Mouse (Mus musculus): ENCODE measurements around the gene Cnpy3.

The Cnpy3 gene

DNA sequence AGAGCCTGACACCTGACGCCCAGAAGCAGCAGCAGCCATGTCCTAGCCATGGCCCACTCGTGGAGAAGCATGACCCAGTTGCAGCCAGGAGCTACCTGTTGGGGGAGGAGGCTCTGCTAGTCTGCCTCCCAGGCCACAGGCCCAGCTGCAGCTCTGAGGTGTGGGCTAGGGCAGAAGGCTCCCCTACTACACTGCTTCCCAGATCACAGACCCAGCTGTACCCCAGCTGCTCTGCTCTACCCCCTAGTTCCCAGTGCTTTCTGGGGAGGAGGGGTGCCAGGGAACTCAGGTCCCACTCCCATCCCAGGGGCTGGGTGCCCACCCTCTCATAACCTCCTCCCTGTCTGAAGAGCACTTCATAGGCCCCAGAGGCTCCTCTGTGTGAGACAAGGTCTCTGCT is 11.5 kb upstream of the Cnpy3 start, which contains the start of gene Ptcra:
Gene Ptcra, minus strand, starts transcription at position 169 of the 400 bp plus-strand sequence.
- DNase-seq, result no peak

DNA sequence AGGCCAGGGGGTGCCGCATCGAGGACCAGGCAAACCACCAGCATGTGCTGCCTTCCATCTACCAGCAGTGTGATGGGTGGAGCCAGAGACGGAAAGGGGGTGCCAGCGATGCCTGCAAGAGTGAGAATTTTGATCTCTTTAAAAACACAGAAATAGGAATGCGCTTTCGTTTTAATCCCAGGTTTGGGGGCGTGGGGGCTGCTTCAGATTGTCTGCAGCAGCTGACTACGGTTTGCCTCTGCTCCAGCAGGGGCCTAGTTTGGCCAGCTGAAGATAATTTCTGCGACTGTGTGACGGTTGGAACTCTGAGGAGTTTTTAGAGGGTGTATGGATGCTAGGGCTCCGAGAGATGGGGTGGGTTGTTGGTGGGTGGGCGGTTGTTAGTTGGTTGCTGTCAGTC is 6.7 kb upstream of the Cnpy3 start:
- no peak for DNase-seq

DNA sequence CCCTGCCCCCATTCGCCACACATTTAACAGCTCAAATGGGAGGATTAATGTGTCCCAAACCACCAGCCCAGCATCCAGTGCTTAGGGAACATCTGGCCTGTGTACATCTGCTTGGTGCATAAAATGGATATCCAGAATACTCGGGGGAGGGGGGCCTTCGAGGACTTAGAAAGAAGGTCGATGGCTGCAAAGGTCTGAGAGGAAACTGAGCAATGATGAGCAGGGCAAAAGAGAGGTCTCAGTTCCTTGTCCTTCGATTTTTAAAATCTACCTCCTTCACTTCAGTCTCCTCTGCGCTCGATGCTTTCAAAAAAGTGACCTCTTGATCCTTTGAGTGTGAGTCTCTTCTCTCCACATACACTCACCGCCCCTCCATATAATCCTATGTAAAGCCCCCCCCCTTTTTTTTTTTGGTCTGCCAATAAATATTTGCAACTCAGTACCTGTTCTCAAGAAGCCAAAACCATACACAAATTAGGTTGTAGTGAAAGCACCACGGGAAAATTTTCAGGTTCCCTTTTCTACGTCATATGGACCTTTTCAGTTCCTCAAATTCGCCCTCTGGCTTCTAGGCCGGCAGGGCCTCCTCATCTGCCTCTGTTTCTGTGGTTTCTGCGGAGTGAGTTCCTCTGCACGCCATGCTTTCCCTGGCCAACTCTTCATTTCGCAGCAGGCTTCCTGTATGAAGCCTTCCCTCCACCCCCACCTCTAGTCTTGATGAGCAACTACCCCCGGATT is 789 bp downstream of the Cnpy3 start:
- DNase-seq, result no peak

DNA sequence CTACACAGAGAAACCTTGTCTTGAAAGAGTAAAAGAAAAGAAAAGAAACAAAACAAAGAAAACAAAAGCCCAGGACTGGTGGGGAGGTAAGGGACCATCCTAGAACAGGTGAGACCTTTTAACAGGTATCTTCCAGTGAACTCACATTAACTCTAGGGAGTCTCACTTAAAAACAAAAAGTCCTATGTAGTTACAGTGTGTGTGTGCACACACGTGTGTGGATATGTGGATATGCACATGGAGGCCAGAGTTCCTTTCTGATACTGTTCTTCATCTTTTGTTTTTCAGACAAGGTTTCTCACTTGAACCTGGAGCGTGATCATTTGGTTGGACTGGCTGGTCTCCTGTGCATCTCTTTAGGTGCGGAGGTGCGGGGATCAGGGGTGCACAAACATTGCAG is 1.4 kb downstream of the Cnpy3 start:
- DNase-seq, result no peak

DNA sequence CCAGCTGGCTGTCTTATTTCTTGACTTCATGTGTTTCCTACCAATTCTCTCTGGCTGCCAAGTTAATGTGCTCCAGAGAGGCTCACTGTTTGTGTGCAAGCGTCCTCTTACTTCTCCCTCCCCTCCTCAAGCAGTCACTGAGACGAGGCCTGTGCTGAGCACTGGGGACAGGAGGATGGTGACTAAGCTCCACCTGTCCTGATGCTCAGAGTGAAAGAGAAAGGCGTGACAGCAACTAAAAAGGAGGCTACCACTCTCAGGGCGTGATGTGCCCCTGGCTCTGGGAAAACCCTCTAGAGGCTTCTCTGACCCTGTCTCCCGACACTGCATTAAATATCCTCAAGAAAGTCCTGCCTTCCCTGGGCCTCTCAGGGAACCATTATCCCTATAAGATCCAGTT is 2.7 kb downstream of the Cnpy3 start:
- DNase-seq, result no peak

DNA sequence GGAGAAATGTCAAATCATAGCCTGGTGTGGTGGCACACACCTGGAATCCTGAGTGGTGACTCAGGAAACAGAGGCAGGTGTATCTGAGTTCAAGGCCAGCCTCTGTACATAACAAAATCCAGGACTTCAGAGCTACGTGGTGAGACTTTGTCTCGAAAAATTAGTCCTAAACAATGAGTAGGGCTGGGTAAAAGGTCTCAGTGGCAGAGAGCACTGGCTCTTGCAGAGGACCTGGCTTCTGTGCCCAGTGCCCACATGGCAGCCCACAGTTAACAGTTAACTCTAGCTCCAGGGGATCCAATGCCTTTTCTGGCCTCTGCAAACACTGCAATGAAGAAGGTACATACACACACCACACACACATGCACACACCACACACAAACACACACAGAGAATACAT is 4.2 kb downstream of the Cnpy3 start:
- DNase-seq, result no peak

DNA sequence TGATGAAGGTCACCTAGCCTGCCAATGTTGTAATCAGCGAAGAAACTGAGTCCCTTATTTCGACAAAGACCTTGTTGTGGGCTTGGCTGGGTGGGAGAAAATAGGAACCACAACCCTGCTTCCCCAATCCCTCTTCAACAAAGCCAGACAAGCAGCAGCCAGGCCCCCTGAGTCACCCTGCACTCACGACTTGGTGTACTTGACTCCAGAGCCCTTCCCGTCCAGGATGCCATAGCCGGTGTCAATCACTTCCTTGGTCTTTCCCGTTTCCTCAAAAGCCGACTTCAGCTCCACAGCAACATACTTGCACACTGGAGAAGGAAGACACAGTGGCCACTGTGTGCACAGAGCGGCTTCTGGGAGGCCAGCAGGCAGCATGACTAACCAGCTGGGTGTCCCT is 4.8 kb downstream of the Cnpy3 start:
- DNase-seq, result no peak

DNA sequence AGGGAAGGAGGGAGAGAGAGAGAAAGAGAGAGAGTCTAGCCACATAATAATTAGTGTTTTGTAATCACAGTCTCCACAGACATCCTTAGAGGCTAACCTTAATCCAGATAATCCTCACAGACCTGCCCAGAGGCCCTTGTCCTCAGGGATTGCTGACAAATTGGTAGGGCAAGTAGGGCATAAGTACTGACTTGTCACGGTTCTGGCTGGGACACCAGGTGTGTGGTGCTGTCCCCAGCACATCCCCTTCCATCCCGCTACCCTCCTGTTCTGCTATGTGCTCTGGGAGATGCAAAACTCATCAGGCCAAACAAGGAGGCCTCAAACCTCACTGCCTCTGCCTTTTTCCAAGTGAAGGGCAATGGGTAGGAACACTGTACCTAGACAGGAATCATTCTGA is 6.5 kb downstream of the Cnpy3 start:
- no peak for DNase-seq

DNA sequence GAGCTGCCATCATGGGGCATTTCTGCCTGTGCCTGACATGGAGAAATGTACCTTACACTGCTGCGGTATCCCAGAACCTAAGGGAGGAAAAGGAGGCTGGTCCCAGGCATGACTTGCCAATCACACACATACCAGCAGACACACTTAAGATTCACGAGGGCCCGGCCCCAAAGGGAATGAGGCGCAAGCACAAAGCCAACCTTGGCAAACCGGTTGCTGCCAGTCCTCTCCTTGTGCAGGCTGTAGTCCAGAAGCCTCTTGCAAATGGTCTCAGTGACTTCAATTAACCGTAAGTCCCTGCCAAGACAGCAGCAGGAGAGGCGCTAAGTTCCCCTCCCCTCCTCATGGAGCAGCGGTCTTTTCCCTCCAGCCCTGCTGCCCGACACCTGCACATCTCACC is 9.0 kb downstream of the Cnpy3 start:
- DNase-seq, result no peak

DNA sequence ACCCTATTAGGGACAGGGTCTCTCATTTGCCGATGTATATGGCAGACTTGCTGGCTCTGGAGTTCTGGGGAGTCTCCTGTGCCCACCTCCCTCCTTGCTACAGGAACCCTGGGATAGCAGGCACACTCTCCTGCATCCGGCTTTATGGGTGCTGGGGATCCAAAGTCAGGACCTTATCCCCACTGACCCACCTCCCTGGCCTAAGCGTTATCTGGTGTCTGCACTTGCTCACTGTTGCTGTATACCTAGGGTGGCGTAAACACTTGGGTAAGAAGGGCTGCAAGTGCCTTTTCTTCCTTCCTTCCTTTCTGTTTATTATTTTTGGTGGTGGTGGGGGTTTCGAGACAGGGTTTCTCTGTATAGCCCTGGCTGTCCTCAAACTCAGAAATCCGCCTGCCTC is 10.7 kb downstream of the Cnpy3 start:
- no peak for DNase-seq

DNA sequence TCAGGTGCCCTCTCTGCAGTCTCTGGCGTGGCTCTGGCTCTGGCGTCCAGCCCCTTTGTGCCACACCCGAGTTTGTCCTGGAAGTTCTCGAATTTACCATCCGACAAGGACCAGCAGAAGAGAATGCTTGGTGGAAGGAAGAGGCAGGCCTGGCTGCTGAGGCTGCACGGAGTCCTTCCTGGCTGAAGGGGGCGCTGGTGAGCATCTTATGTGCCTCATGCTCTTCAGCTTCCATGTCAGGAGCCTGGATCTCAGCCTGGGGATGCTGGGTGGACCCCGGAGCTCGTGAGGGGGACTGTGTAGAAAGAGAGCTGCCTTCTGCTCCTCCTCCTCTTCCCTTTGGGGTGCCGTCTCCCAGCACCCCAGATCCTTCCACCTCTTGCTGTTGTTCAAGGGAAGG is 15.9 kb downstream of the Cnpy3 start:
- no peak for DNase-seq

DNA sequence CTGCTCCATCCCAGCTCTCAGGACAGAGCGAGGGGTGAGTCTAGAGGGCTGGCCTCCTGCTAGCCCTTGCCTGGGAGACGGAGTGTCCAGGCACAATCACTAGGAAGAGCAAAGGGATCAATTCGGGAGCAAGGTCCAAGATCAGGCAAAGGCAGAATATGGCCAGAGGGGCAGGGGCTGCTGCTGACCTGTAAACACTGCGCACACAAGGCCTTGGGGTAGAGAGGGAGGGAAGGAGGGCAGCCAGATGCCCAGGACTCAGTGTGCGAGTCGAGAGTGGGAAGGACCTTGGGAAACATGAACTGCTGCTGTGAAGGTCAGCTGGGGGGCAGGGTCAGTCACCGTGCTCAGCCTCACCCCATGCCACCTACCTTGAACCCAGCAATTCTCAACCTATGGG is 16.7 kb downstream of the Cnpy3 start:
- no peak for DNase-seq

DNA sequence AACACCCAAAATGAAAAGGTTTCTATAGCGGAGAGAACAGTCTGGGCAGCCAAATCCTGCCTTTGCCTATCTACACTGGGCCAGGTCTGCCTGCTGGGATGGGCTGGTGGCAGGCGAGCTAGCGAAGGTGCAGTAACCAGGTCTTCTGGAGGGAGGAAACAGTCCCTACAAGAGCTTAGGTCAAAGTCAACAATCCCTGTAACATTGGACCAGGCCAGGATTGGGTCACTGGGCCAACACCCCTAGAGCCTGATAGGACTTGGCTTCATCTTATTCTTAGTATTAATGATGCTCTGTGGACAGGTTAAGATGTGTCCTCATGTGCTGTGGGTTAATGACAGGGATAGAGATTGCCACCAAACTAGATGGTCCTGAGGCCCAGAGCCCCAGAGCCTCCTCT is 18.0 kb downstream of the Cnpy3 start:
- DNase-seq, result no peak

DNA sequence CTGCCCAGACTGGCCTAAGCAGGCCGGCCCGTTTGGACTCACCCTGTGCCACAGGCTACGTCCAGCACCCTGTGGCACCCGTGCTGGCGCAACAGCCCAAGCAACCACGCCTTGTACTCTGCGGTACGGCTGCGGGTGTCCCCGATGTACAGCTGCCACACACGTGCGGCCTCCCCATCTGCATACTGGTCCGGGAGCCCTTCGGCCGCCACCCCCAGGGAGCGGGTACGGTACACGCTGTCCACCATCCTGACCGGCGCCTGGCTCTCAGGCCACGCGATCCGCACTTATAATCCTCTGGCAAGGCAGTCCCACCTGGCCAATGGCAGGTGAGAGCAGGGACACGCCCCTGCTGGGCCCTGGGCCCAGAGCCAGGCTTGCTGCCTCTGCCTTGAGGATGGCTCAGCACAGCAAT is 23.1 kb downstream of the Cnpy3 start, which contains the start of gene Gnmt:
Gene Gnmt, minus strand, starts transcription at position 265 of the 415 bp plus-strand sequence.
- no peak for DNase-seq

DNA sequence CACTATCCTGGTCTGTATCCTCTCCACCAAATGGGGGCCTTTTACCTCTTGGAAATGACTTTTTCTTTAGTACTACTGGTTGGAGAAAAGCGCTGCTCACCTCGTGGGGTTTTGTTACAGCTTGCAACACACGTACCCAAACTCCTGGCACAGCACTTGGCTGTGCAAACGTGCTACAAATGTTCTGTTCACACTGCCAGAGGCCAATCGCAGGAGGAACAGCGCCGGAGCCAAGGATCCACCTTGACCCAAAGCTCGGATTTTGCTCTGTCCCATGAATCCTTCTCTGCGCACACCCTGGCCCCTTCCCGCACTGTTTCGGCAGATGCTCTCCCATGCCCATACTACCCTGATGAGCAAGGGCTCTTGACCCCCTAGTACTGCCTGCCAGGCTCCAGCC is 23.5 kb downstream of the Cnpy3 start:
- no peak for DNase-seq

DNA sequence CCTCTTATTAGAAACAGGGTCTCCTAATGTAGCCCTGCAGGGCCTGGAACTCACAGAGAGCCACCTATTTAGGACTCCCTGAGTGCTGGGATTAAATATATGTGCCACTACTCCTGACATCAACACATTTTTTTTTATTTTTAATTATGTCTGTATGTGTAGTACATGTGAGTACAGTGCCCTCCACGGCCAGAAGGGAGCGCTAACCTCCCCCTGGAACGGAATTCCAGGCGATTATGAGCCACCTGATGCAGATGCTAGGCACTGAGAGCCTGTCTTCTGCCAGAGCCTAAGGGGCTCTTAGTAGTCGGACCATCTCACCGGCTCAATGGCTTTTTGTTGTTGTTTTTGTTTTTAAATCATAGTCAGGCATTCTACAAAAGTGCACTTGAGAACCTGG is 24.0 kb downstream of the Cnpy3 start:
- no peak for DNase-seq

DNA sequence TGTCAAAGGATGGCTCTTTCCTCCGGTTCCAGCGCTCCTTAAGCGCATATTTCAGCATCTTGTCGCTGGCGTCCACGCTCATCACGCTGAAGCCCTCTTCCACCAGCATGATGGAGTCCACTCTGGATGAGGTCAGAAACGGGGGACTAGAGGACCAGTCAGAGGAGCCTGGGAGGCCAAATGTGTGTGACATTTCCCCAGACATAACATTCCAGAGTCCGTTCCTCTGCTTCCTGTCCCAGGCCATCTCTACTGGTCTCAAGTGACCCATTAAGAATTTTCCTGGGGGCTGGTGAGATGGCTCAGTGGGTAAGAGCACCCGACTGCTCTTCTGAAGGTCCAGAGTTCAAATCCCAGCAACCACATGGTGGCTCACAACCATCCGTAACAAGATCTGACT is 24.7 kb downstream of the Cnpy3 start:
- no peak for DNase-seq

DNA sequence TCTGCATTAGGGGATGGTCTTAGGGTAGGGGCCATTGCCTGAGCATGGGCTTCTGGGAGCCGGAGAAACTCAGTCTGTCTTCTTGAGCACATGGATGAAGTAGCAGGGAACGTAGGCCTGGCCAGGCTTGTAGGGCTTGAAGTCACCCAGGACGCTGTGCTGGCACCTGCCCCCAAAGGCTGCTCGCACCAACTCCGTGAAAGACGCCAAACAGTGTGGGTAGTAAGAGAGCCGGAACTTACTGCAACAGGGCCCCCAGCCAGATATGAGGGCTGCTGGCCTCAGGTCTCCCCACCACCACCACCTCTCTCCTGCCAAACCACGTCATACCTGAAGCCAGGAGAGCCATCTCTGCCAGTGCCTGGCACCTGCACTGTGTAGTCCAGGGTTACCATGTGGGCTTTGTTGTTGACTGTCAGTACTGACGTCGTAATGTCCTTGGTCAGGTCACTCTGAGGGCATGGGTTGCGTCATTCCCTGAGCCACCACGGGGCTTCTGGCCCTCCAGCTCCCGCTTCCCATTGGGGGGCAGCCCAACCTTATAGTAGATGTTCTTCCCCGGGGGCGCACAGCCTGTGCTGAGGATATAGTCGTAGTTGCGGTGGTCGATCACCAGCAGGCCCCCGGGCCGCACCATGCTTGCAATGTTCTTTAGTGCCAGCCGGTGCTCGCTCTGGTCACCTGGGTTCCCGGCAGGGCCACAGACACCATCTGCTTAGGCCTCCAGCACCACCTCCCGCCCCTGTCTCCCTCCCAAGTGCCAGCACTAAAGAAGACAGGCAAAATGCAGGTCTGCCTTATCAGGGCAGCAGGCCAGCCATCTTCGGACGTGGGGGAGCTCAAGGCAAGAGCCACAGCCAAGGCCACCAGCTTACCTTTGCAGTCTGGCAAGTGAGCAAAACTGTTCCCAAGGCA is 26.0 kb downstream of the Cnpy3 start:
- DNase-seq, result no peak

DNA sequence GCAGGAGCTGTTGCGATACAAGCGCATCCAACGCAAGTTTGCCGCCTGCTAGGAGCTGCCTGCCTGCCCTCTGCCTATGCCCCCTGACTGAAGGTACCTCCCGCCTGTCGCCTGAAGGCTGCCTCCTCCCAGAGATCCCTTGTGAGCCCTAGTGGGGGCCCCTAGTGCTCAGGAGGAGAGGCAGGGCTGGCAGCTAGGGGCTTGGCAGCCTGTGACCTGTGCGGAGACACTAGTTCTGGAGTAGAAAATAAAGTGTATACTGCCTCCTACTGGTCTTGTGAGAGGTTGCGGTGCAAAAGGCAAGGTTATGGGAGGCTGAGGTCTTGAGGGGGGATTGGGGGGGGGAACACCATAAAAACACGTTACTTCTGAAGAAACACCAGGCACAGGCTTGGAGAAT is 26.7 kb downstream of the Cnpy3 start:
- no peak for DNase-seq

DNA sequence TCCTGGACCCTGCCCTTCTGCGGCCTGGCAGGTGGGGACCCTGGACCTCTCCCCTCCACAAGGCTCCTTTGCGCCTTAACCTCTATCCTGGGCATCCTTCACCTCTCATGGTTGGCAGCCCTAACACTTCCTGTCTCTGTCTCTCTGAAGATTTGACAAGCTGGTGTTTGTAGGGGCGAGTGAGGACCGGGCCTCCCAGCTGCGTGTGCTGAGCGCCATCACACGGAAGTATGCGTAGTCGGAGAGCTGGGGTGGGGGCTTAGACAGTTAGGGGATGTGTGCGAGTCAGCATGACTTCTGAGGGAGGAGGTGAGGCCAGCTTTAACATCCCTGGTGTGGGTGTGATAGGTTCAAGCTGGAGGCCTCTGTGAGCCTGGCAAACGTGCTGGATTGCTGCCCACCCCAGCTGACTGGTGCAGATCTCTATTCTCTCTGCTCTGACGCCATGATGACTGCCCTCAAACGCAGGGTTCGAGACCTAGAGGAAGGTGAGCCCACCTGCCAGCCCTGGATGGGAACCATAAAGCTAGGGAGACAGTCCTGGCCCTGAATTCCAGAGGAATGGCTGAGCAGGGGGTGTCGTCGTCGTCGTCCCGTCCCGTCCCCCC is 27.4 kb downstream of the Cnpy3 start:
- no peak for DNase-seq

DNA sequence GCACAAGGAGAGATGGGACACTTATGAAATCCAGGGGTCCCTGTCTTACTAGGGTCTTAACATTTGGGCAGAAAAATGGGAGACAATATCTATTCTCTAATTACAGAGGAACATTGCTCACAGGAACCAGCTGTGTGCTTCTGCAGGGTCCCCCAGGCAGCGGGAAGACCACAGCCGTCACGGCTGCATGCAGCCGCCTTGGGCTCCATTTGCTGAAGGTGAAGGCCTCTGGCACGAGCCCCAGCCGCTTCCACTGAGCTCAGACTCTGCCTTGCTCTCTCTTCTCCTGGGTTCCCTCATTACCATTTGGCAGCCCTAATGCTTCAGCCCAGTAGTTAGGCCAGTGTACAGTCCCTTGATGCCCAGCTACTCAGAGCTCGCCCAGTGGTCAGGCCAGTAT is 30.9 kb downstream of the Cnpy3 start:
- no peak for DNase-seq

DNA sequence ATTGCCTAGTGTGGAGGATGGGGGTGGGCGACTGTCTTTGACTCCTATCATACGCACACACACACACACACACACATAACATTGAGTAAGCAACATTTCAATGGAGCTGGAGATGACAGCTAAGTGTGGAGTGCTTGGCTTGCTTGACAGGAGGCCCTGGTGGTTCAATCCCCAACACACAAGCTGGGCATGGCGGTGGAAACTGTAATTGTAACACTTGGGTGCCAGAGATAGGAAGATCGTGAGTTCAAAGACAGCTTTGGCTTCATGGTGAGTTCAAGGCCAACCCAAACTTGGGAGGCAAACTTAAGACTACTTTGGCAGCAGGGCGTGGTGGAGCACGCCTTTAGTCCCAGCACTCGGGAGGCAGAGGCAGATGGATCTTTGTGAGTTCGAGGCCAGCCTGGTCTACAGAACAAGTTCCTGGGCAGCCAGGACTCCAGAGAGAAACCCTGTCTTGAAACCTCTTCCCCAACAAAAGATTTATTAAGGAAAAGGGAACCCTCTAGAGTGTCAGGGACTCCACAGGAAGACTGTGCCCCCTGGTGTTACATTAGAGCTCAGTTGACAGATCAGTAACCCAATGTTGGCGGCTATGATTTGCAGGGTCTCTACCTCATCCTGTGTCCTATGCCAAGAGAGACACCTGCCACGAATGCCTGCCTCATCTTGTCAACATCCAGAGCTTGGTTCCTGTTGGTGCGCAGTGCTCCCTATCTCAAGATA is 37.1 kb downstream of the Cnpy3 start:
- no peak for DNase-seq

DNA sequence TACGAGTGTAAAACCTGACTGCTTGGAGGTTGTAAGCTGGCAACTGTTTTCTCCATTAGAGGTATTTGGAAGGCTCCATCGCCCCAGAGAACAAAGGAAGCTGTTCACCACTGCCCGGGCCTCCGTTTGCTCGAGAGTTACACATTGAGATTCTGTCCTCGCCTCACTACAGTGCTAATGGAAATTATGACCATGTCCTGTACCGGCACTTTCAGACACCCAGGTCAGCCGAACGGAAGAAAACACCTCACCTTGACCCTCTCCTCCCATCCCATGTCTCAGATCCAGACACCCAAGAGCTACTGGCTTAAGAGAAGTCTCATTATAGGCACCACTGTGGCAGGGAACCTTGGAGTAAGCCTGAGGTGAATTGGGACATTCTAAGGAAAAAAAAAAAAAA is 38.2 kb downstream of the Cnpy3 start:
- no peak for DNase-seq
